Mouse (Mus musculus): ENCODE results near the gene Sgo2a. TPM values are rescaled to one million over a fixed set of nuclear protein-coding genes. Genes with fewer than 3 reads are reported as not detected.
A peak's percentile ranks its signal among the peaks of the same experiment; 100 is the strongest.

The Sgo2a gene
- polyA plus RNA-seq (2012; rRNA removed): 0.77 and 0.84 TPM in 2 replicates

DNA sequence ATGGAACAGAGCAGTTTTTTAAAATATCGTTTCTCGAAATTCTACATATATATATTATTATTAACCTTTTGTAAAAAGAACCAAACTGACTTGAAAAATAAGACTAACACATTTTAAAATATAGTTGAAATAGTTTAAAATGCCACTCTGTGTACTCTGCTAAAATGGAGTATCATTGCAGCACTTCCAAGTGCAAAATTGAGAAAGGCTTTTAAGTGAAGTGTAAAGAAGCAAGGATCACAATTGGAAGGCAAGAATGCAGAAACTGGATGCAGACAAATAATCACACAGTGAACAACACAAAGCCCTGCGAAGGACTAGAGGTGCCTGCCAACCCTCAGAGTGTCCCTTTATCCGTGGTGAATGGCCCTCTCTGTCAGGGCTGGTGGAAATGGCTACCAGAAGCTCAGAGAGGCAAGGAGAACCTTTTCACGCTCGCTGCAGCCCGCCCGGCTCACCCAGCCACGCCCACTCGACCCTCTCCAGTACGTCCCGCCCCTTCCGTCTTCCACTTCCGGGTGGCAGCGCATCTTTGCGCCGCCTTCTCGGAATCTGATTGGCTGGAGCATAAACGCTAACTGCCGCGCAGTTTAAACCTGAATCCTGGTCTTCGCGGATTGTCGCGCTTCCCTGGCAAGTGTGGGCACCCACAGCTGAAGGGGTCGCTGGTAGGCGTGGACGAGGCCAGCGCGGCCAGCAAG, at the start of gene Sgo2a:
Sgo2a (plus strand) TSS at position 540 of the 701 bp plus-strand sequence.
- H3K4me1 ChIP-seq (ENCODE audit: control insufficient read depth, insufficient read depth, low read length): no peaks in the 10 kb centered on the region
- TF ChIP-seq POLR2A (IDR thresholded peaks at IDR 0.05; ENCODE audit: borderline replicate concordance, insufficient read depth, low read length) (peak; percentile 95; the same call in 1 of the 2 replicates), CTCF (IDR thresholded peaks at IDR 0.05; ENCODE audit: borderline replicate concordance, insufficient read depth, low read depth, low read length) (no peak)
- DNase-seq: peak; percentile 89 to 90
- peak within 1 kb of the TSS; percentile 91 for H3K4me3 ChIP-seq (replicated peaks; ENCODE audit: insufficient read depth, low read depth, low read length)
- no peaks in the 10 kb centered on the region for H3K27me3 ChIP-seq (ENCODE audit: control insufficient read depth, insufficient read depth, low read length)
- peak within 1 kb of the TSS; percentile 59; the same call in 1 of the 2 replicates for H3K27ac ChIP-seq (ENCODE audit: insufficient read depth, low read length)
- 7% methylated on average over 30 of the region's 30 CpGs for WGBS

DNA sequence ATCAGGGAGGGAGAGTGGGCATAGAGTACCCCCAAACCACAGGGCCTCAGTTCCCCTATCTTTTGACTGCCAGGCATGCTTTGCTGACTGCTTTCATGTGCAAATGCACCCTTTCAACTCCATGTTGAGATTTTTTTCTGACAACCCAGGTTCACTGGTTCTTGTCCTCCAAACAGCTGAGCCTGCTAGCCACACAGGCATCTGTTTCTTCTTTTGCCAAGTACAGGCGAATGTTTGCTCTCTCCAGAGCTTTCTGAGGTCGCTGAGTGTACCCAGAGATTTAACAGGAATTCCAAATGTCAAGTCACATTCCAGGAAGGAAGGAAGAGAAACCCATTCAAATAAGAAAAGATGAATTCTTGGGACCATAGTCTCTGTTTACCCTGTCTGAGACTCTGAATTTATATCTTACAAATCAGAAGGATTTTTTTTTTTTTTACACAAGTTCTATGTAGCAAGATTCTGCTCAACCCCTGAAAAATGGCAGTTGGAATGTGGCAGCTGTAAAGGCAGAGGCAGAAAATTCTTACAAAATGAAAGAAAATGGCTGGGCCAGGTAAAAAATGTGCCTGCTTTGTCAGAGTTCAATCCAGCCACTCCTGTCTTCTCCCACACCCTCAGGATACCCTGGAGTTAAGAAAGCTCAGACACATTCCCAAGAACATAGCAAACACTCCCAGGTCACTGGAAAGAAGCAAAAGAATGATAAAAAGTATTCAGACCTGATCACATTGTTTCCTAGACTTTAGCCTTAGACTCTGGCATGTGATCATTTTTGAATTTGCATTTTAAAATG, 48.0 kb upstream of the Sgo2a start:
- 27% methylated on average over 2 of the region's 2 CpGs for WGBS
- H3K27ac ChIP-seq (ENCODE audit: insufficient read depth, low read length): no peak overlapping the region

GRCm38 (mm10) chr1:57949195-57949594, 46.6 kb upstream of the Sgo2a start:
- TF ChIP-seq CTCF (IDR thresholded peaks at IDR 0.05; ENCODE audit: borderline replicate concordance, insufficient read depth, low read depth, low read length) (peak; percentile 38; the same call in 1 of the 2 replicates), POLR2A (IDR thresholded peaks at IDR 0.05; ENCODE audit: borderline replicate concordance, insufficient read depth, low read length) (no peak)
- H3K27ac ChIP-seq (ENCODE audit: insufficient read depth, low read length): no peak overlapping the region
- no peaks in the 10 kb centered on the region for H3K4me1 ChIP-seq (ENCODE audit: control insufficient read depth, insufficient read depth, low read length)
- no peak for DNase-seq
- 6% methylated on average over 1 of the region's 1 CpGs for WGBS
- no peak overlapping the region for H3K4me3 ChIP-seq (replicated peaks; ENCODE audit: insufficient read depth, low read depth, low read length)
- no peaks in the 10 kb centered on the region for H3K27me3 ChIP-seq (ENCODE audit: control insufficient read depth, insufficient read depth, low read length)

More for the DNA sequence above, 48.0 kb upstream of the Sgo2a start:
- no peak overlapping the region for H3K4me3 ChIP-seq (replicated peaks; ENCODE audit: insufficient read depth, low read depth, low read length)
- TF ChIP-seq CTCF (IDR thresholded peaks at IDR 0.05; ENCODE audit: borderline replicate concordance, insufficient read depth, low read depth, low read length): no peak
- TF ChIP-seq POLR2A (IDR thresholded peaks at IDR 0.05; ENCODE audit: borderline replicate concordance, insufficient read depth, low read length): no peak
- no peaks in the 10 kb centered on the region for H3K4me1 ChIP-seq (ENCODE audit: control insufficient read depth, insufficient read depth, low read length)
- no peak for DNase-seq
- no peaks in the 10 kb centered on the region for H3K27me3 ChIP-seq (ENCODE audit: control insufficient read depth, insufficient read depth, low read length)

GRCm38 (mm10) chr1:57949716-57950115, 46.1 kb upstream of the Sgo2a start:
- H3K4me3 ChIP-seq (replicated peaks; ENCODE audit: insufficient read depth, low read depth, low read length): no peak overlapping the region
- DNase-seq: no peak
- H3K4me1 ChIP-seq (ENCODE audit: control insufficient read depth, insufficient read depth, low read length): no peaks in the 10 kb centered on the region
- WGBS: 75% methylated on average over 5 of the region's 5 CpGs
- H3K27ac ChIP-seq (ENCODE audit: insufficient read depth, low read length): no peak overlapping the region
- TF ChIP-seq POLR2A (IDR thresholded peaks at IDR 0.05; ENCODE audit: borderline replicate concordance, insufficient read depth, low read length) (no peak), CTCF (IDR thresholded peaks at IDR 0.05; ENCODE audit: borderline replicate concordance, insufficient read depth, low read depth, low read length) (no peak)
- H3K27me3 ChIP-seq (ENCODE audit: control insufficient read depth, insufficient read depth, low read length): no peaks in the 10 kb centered on the region

GRCm38 (mm10) chr1:57952509-57952908, 43.3 kb upstream of the Sgo2a start:
- TF ChIP-seq CTCF (IDR thresholded peaks at IDR 0.05; ENCODE audit: borderline replicate concordance, insufficient read depth, low read depth, low read length) (no peak), POLR2A (IDR thresholded peaks at IDR 0.05; ENCODE audit: borderline replicate concordance, insufficient read depth, low read length) (no peak)
- 97% methylated on average over 4 of the region's 4 CpGs for WGBS
- no peaks in the 10 kb centered on the region for H3K27me3 ChIP-seq (ENCODE audit: control insufficient read depth, insufficient read depth, low read length)
- no peaks in the 10 kb centered on the region for H3K4me1 ChIP-seq (ENCODE audit: control insufficient read depth, insufficient read depth, low read length)
- H3K27ac ChIP-seq (ENCODE audit: insufficient read depth, low read length): no peak overlapping the region
- no peak for DNase-seq
- H3K4me3 ChIP-seq (replicated peaks; ENCODE audit: insufficient read depth, low read depth, low read length): no peak overlapping the region

GRCm38 (mm10) chr1:57953586-57954375, 42.0 kb upstream of the Sgo2a start:
- H3K27ac ChIP-seq (ENCODE audit: insufficient read depth, low read length): no peak overlapping the region
- TF ChIP-seq POLR2A (IDR thresholded peaks at IDR 0.05; ENCODE audit: borderline replicate concordance, insufficient read depth, low read length): no peak
- TF ChIP-seq CTCF (IDR thresholded peaks at IDR 0.05; ENCODE audit: borderline replicate concordance, insufficient read depth, low read depth, low read length): no peak
- H3K4me3 ChIP-seq (replicated peaks; ENCODE audit: insufficient read depth, low read depth, low read length): no peak overlapping the region
- 89% methylated on average over 16 of the region's 16 CpGs for WGBS
- DNase-seq: no peak
- H3K4me1 ChIP-seq (ENCODE audit: control insufficient read depth, insufficient read depth, low read length): no peaks in the 10 kb centered on the region
- H3K27me3 ChIP-seq (ENCODE audit: control insufficient read depth, insufficient read depth, low read length): no peaks in the 10 kb centered on the region

- 77% methylated on average over 5 of the region's 5 CpGs for WGBS
- no peak for TF ChIP-seq POLR2A (IDR thresholded peaks at IDR 0.05; ENCODE audit: borderline replicate concordance, insufficient read depth, low read length)
- TF ChIP-seq CTCF (IDR thresholded peaks at IDR 0.05; ENCODE audit: borderline replicate concordance, insufficient read depth, low read depth, low read length): no peak
- Histone ChIP-seq H3K4me3 (replicated peaks; ENCODE audit: insufficient read depth, low read depth, low read length) (no peak overlapping the region), H3K4me1 (ENCODE audit: control insufficient read depth, insufficient read depth, low read length) (no peaks in the 10 kb centered on the region), H3K27me3 (ENCODE audit: control insufficient read depth, insufficient read depth, low read length) (no peaks in the 10 kb centered on the region), H3K27ac (ENCODE audit: insufficient read depth, low read length) (no peak overlapping the region)
- DNase-seq: no peak
These were observed 41.4 kb upstream of the Sgo2a start for GRCm38 (mm10) chr1:57954376-57954765.

Measured in cerebellum, adult 2 months (tissue).